Mouse (Mus musculus) MEL (cell line): ENCODE data around the gene Tnks2.

Experiments
- CHD2 ChIP-seq: IDR thresholded peaks from 2 replicates; pipeline ENCODE4 v1.6.1; 2011; ENCODE audit warnings: low read length, improper control_type of control experiment
- CTCF ChIP-seq, 3 experiments: IDR thresholded peaks in 2 of 3; conservative IDR thresholded peaks in 1 of 3; 2 replicates each; pipeline ENCODE4 v1.5.1; 2011 to 2012; ENCODE audit warnings: low read length in 3 of 3, low read depth in 2 of 3, mild to moderate bottlenecking in 2 of 3, improper control_type of control experiment in 1 of 3, inconsistent platforms in 1 of 3, mixed read lengths in 1 of 3, moderate library complexity in 1 of 3; ENCODE audit not compliant: control insufficient read depth in 1 of 3, insufficient read depth in 1 of 3, poor library complexity in 1 of 3, severe bottlenecking in 1 of 3
- EP300 ChIP-seq, 2 experiments: IDR thresholded peaks; 2 replicates each; pipeline ENCODE4 v1.6.1; 2011; ENCODE audit warnings: improper control_type of control experiment in 2 of 2, low read length in 2 of 2, low read depth in 1 of 2, mild to moderate bottlenecking in 1 of 2
- MAFK ChIP-seq: IDR thresholded peaks from 2 replicates; pipeline ENCODE4 v1.6.1; 2011; ENCODE audit warnings: low read depth, mild to moderate bottlenecking, low read length, improper control_type of control experiment, borderline replicate concordance
- MAX ChIP-seq: IDR thresholded peaks from 2 replicates; pipeline ENCODE4 v1.6.1; 2011; ENCODE audit warnings: low read length, improper control_type of control experiment
- MXI1 ChIP-seq: IDR thresholded peaks from 2 replicates; pipeline ENCODE4 v1.6.1; 2011; ENCODE audit warnings: mild to moderate bottlenecking, low read depth, low read length, improper control_type of control experiment
- POLR2A ChIP-seq, 2 experiments: IDR thresholded peaks; 2 replicates each; pipeline ENCODE4 v1.6.1; 2011 to 2012; ENCODE audit warnings: low read length in 2 of 2, mild to moderate bottlenecking in 2 of 2, control low read depth in 1 of 2, improper control_type of control experiment in 1 of 2, low read depth in 1 of 2, moderate library complexity in 1 of 2; ENCODE audit not compliant: control insufficient read depth in 1 of 2, insufficient read depth in 1 of 2, poor library complexity in 1 of 2
- TBP ChIP-seq: IDR thresholded peaks from 2 replicates; pipeline ENCODE4 v1.8.0; 2011; ENCODE audit warnings: low read depth, low read length, improper control_type of control experiment
- UBTF ChIP-seq: IDR thresholded peaks from 2 replicates; pipeline ENCODE4 v1.6.1; 2012; ENCODE audit warnings: low read depth, mild to moderate bottlenecking, inconsistent platforms, low read length, improper control_type of control experiment, moderate library complexity, borderline replicate concordance; ENCODE audit not compliant: insufficient read depth
- USF2 ChIP-seq, 2 experiments: IDR thresholded peaks; 2 replicates each; pipeline ENCODE4 v1.6.1; 2011 to 2012; ENCODE audit warnings: improper control_type of control experiment in 2 of 2, low read length in 2 of 2, borderline replicate concordance in 1 of 2, inconsistent platforms in 1 of 2, low read depth in 1 of 2, mild to moderate bottlenecking in 1 of 2; ENCODE audit not compliant: insufficient read depth in 1 of 2

GRCm38 (mm10) chr19:36793450-36793849 is 40.6 kb upstream of the Tnks2 start:
- TF ChIP-seq CTCF (IDR thresholded peaks at IDR 0.05 in 2 of 3, conservative IDR thresholded peaks at IDR 0.05 in 1 of 3; ENCODE audit: control insufficient read depth in 1 of 3, insufficient read depth in 1 of 3, low read depth in 2 of 3, low read length in 3 of 3, poor library complexity in 1 of 3, severe bottlenecking in 1 of 3) (no peak), USF2 (IDR thresholded peaks at IDR 0.05; ENCODE audit: borderline replicate concordance in 1 of 2, insufficient read depth in 1 of 2, low read depth in 1 of 2, low read length in 2 of 2) (no peak), MAX (no peak), POLR2A (IDR thresholded peaks at IDR 0.05; ENCODE audit: control insufficient read depth in 1 of 2, insufficient read depth in 1 of 2, low read depth in 1 of 2, low read length in 2 of 2, poor library complexity in 1 of 2) (no peak), TBP (no peak), MAFK (no peak), MXI1 (no peak), EP300 (IDR thresholded peaks at IDR 0.05; ENCODE audit: low read depth in 1 of 2, low read length in 2 of 2) (no peak), CHD2 (no peak), UBTF (no peak)
